Mouse (Mus musculus): ENCODE results near the gene Slx4ip. TPM values are rescaled to one million over a fixed set of nuclear protein-coding genes. Genes with fewer than 3 reads are reported as not detected.

Slx4ip gene
- polyA plus RNA-seq, 1 experiment, result 10.7 TPM

DNA sequence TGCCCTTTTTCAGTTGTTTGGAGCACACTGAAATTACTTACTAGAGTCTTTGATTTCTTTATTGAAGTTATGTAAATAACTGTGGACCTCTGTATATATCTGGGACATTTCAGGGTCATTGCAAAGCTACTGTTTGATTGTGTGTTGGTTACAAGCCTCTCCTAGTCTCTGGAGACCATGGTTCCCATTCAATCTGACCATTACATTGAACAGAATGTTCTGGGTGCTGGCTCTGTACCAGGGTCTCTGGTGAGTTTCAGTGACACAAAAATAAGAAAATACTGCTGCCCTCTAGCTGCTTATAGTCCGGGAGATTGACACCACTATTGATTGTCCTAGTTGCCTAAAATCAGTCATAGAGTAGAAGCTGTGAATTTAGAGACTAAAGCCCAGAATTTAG, 158.9 kb downstream of the Slx4ip start:
- Histone ChIP-seq H3K36me3 (ENCODE audit: control insufficient read depth, insufficient read depth, low read length, poor library complexity, severe bottlenecking) (no peaks in the 10 kb centered on the region), H3K4me3 (ENCODE audit: low read depth, low read length) (no peak overlapping the region), H3K27ac (ENCODE audit: insufficient read depth, low read length) (no peak overlapping the region), H3K9me3 (replicated peaks; ENCODE audit: control insufficient read depth, insufficient read depth, low read length, poor library complexity, severe bottlenecking) (no peaks in the 10 kb centered on the region), H3K27me3 (ENCODE audit: control insufficient read depth, insufficient read depth, low read length, poor library complexity, severe bottlenecking) (no peaks in the 10 kb centered on the region), H3K4me1 (ENCODE audit: control insufficient read depth, insufficient read depth, low read length) (no peaks in the 10 kb centered on the region), H3K9ac (ENCODE audit: low read depth, poor library complexity, severe bottlenecking) (no peak overlapping the region)
- no peak for TF ChIP-seq CTCF (IDR thresholded peaks at IDR 0.05; ENCODE audit: low read depth, low read length)
- no peak for TF ChIP-seq POLR2A (IDR thresholded peaks at IDR 0.05; ENCODE audit: insufficient read depth, low read length)
- no peak for TF ChIP-seq EP300 (IDR thresholded peaks at IDR 0.05; ENCODE audit: insufficient read depth, low read depth, low read length)

DNA sequence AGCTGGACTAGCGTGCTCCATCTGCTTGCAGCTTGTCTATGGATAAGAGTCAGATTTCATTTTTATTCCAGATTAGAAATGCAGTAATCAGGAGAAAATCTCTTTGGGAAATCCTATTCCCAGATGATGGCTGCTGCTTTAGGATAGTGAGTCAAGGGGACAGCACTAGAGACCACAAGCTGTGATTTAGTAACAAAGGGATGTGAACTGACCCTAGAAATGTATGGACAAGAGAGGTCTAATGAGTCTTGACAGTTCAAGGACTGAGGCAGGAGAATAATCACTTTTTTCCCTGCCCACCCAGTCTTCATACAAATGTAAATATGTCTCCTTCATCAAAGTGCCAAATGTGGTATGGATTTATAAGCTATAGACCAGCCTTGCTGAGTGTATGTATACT, 172.8 kb downstream of the Slx4ip start:
- no peaks in the 10 kb centered on the region for H3K27me3 ChIP-seq (ENCODE audit: control insufficient read depth, insufficient read depth, low read length, poor library complexity, severe bottlenecking)
- no peak for TF ChIP-seq CTCF (IDR thresholded peaks at IDR 0.05; ENCODE audit: low read depth, low read length)
- no peak for TF ChIP-seq POLR2A (IDR thresholded peaks at IDR 0.05; ENCODE audit: insufficient read depth, low read length)
- TF ChIP-seq EP300 (IDR thresholded peaks at IDR 0.05; ENCODE audit: insufficient read depth, low read depth, low read length), result no peak
- H3K9ac ChIP-seq (ENCODE audit: low read depth, poor library complexity, severe bottlenecking), result no peak overlapping the region
- H3K36me3 ChIP-seq (ENCODE audit: control insufficient read depth, insufficient read depth, low read length, poor library complexity, severe bottlenecking), result no peaks in the 10 kb centered on the region
- H3K9me3 ChIP-seq (replicated peaks; ENCODE audit: control insufficient read depth, insufficient read depth, low read length, poor library complexity, severe bottlenecking), result no peaks in the 10 kb centered on the region
- H3K27ac ChIP-seq (ENCODE audit: insufficient read depth, low read length), result no peak overlapping the region
- no peaks in the 10 kb centered on the region for H3K4me1 ChIP-seq (ENCODE audit: control insufficient read depth, insufficient read depth, low read length)
- no peak overlapping the region for H3K4me3 ChIP-seq (ENCODE audit: low read depth, low read length)

DNA sequence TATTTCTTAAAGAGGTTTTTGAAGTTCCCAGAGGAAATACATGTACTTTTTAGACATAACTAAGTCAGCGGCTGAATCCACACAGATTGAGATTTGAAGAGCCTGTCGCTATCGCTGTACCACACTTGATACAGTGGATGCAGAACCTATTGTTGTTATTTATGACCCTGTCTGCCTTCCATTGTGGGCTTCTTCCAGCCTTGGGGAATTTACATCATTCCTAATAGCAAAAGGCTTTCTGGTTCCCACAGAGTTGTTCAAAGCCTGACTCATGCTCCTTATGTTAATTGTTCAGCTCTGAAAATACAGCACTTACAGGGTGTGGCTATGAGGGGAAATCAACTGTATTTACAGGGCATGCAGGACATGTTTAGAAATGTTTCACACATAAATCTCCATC, 173.5 kb downstream of the Slx4ip start:
- H3K36me3 ChIP-seq (ENCODE audit: control insufficient read depth, insufficient read depth, low read length, poor library complexity, severe bottlenecking), result no peaks in the 10 kb centered on the region
- H3K4me3 ChIP-seq (ENCODE audit: low read depth, low read length), result no peak overlapping the region
- no peaks in the 10 kb centered on the region for H3K4me1 ChIP-seq (ENCODE audit: control insufficient read depth, insufficient read depth, low read length)
- no peak overlapping the region for H3K27ac ChIP-seq (ENCODE audit: insufficient read depth, low read length)
- H3K9me3 ChIP-seq (replicated peaks; ENCODE audit: control insufficient read depth, insufficient read depth, low read length, poor library complexity, severe bottlenecking), result no peaks in the 10 kb centered on the region
- TF ChIP-seq CTCF (IDR thresholded peaks at IDR 0.05; ENCODE audit: low read depth, low read length) (no peak), POLR2A (IDR thresholded peaks at IDR 0.05; ENCODE audit: insufficient read depth, low read length) (no peak), EP300 (IDR thresholded peaks at IDR 0.05; ENCODE audit: insufficient read depth, low read depth, low read length) (no peak)
- H3K9ac ChIP-seq (ENCODE audit: low read depth, poor library complexity, severe bottlenecking), result no peak overlapping the region
- no peaks in the 10 kb centered on the region for H3K27me3 ChIP-seq (ENCODE audit: control insufficient read depth, insufficient read depth, low read length, poor library complexity, severe bottlenecking)

DNA sequence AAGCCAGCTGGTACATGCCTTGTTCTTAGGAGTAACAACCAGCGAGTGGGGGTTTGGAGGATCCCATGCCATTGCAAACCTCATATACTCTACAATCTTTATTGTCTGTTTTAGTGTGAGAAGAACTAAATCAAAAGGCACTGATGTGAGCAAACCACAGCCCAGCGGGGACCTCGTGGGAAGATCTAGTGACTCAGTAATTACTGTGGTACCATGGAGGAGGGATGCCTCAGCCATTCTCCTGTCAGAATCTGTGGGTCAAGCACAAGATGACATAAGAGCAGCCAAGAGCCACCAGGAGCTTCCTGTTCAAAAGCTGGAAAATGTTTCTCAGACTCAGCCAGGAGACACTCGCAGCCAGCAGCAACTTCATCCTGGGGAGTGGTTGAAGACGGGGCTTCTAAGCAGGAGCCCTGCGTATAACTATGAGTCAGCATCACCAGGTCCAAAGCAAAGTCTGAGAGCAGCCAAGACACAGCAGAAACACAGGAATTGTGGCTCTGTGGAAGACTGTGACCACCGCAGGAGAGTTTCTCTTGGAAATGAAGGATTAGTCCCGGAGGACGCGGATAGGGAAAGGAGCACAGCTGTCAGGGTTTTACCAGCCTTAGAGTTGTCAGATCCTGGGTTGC, 176.6 kb downstream of the Slx4ip start:
- TF ChIP-seq EP300 (IDR thresholded peaks at IDR 0.05; ENCODE audit: insufficient read depth, low read depth, low read length) (no peak), POLR2A (IDR thresholded peaks at IDR 0.05; ENCODE audit: insufficient read depth, low read length) (no peak), CTCF (IDR thresholded peaks at IDR 0.05; ENCODE audit: low read depth, low read length) (no peak)
- H3K27me3 ChIP-seq (ENCODE audit: control insufficient read depth, insufficient read depth, low read length, poor library complexity, severe bottlenecking), result no peaks in the 10 kb centered on the region
- no peaks in the 10 kb centered on the region for H3K4me1 ChIP-seq (ENCODE audit: control insufficient read depth, insufficient read depth, low read length)
- H3K27ac ChIP-seq (ENCODE audit: insufficient read depth, low read length), result no peak overlapping the region
- no peak overlapping the region for H3K4me3 ChIP-seq (ENCODE audit: low read depth, low read length)
- no peak overlapping the region for H3K9ac ChIP-seq (ENCODE audit: low read depth, poor library complexity, severe bottlenecking)
- H3K36me3 ChIP-seq (ENCODE audit: control insufficient read depth, insufficient read depth, low read length, poor library complexity, severe bottlenecking), result no peaks in the 10 kb centered on the region
- no peaks in the 10 kb centered on the region for H3K9me3 ChIP-seq (replicated peaks; ENCODE audit: control insufficient read depth, insufficient read depth, low read length, poor library complexity, severe bottlenecking)

DNA sequence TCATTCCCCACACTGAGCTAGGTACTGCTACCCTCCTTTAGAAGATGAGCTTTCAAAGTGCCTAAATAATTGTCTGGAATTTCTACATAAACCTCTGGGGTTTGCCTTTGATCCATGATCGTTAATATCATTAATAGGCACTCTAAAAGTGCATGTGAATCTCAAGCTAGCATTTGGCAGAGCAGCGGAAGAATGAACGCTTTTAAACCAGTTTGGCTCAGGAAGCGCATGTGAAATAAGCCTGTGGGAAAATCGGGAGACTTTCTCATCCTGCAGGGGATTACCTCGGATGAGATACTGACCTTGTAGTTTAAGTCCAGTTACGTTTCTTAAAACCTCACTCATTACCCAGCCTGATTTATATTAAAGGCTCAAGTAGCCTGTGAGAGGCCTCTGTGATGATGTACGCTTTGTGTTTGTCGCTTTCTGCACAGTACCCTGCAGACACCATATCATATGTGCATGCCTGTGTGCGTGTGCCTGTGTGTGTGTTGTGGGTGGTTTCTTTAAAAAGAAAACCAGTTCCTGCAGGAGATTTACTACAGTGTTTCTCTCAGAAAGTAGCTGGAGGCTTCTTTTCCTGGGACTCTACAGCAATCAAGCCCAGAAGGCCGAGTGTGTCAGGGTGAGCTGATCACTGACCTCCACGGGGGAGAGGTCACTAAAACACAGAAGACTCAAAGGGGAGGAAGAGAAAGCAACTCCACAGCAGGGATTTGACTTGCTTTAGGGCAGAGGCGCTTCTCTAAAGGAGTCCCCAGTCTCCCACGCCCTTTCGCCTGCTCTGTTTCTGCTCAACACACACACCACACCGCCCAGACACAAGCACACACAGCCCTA, 182.7 kb downstream of the Slx4ip start:
- Histone ChIP-seq H3K27ac (ENCODE audit: insufficient read depth, low read length) (no peak overlapping the region), H3K27me3 (ENCODE audit: control insufficient read depth, insufficient read depth, low read length, poor library complexity, severe bottlenecking) (no peaks in the 10 kb centered on the region), H3K4me3 (ENCODE audit: low read depth, low read length) (no peak overlapping the region), H3K36me3 (ENCODE audit: control insufficient read depth, insufficient read depth, low read length, poor library complexity, severe bottlenecking) (no peaks in the 10 kb centered on the region), H3K9me3 (replicated peaks; ENCODE audit: control insufficient read depth, insufficient read depth, low read length, poor library complexity, severe bottlenecking) (no peaks in the 10 kb centered on the region), H3K4me1 (ENCODE audit: control insufficient read depth, insufficient read depth, low read length) (no peaks in the 10 kb centered on the region), H3K9ac (ENCODE audit: low read depth, poor library complexity, severe bottlenecking) (no peak overlapping the region)
- TF ChIP-seq EP300 (IDR thresholded peaks at IDR 0.05; ENCODE audit: insufficient read depth, low read depth, low read length), result no peak
- no peak for TF ChIP-seq POLR2A (IDR thresholded peaks at IDR 0.05; ENCODE audit: insufficient read depth, low read length)
- no peak for TF ChIP-seq CTCF (IDR thresholded peaks at IDR 0.05; ENCODE audit: low read depth, low read length)

DNA sequence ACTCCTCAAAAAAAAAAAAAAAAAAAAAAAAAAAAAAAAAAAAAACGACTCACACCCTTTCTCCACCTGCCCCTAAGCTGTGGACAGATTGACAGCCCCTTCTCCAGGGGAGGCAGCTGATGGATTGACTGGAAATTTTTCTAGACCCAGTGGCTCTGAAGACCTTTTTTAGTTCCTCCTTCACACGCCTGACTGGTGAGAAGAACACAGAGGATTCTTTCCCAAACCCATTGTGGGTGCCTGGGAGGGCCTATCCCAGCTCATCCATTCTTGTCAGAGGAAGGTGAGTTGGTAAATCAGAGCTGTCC, 183.2 kb downstream of the Slx4ip start:
- Histone ChIP-seq H3K4me3 (ENCODE audit: low read depth, low read length) (no peak overlapping the region), H3K36me3 (ENCODE audit: control insufficient read depth, insufficient read depth, low read length, poor library complexity, severe bottlenecking) (no peaks in the 10 kb centered on the region), H3K27ac (ENCODE audit: insufficient read depth, low read length) (no peak overlapping the region), H3K9ac (ENCODE audit: low read depth, poor library complexity, severe bottlenecking) (no peak overlapping the region), H3K27me3 (ENCODE audit: control insufficient read depth, insufficient read depth, low read length, poor library complexity, severe bottlenecking) (no peaks in the 10 kb centered on the region), H3K4me1 (ENCODE audit: control insufficient read depth, insufficient read depth, low read length) (no peaks in the 10 kb centered on the region), H3K9me3 (replicated peaks; ENCODE audit: control insufficient read depth, insufficient read depth, low read length, poor library complexity, severe bottlenecking) (no peaks in the 10 kb centered on the region)
- TF ChIP-seq CTCF (IDR thresholded peaks at IDR 0.05; ENCODE audit: low read depth, low read length) (no peak), EP300 (IDR thresholded peaks at IDR 0.05; ENCODE audit: insufficient read depth, low read depth, low read length) (no peak), POLR2A (IDR thresholded peaks at IDR 0.05; ENCODE audit: insufficient read depth, low read length) (no peak)
